Mouse (Mus musculus) forebrain, embryonic 11.5 days (tissue): ENCODE results near the gene Lrrk1. TPM values are rescaled to one million over a fixed set of nuclear protein-coding genes. Genes with fewer than 3 reads are reported as not detected.

Source experiments
- ATAC-seq: fragments of 200-750 bp; cut with Nextera tagmentation; replicated peaks from 2 replicates; pipeline ENCODE4 v1.8.0; 2017; ENCODE audit warnings: moderate TSS enrichment; ENCODE audit not compliant: low FRiP score
- DNase-seq: peaks from one replicate; pipeline ENCODE4 v3.0.0-alpha.2; 2017; ENCODE audit warnings: low spot score
- H3K27ac ChIP-seq: fragments of 300-500 bp; sonication (generic); 2 replicates; pipeline ENCODE4 v1.5.1; 2014; ENCODE audit warnings: low read depth, low read length
- H3K27me3 ChIP-seq: fragments of 300-500 bp; sonication (generic); 2 replicates; pipeline ENCODE4 v1.6.1; 2014; ENCODE audit warnings: mild to moderate bottlenecking, low read length, mixed read lengths; ENCODE audit not compliant: control insufficient read depth, insufficient read depth
- H3K36me3 ChIP-seq: fragments of 300-500 bp; sonication (generic); 2 replicates; pipeline ENCODE4 v1.6.1; 2014; ENCODE audit warnings: mild to moderate bottlenecking, low read length, moderate library complexity, mixed read lengths; ENCODE audit not compliant: control insufficient read depth, insufficient read depth
- H3K4me1 ChIP-seq: fragments of 300-500 bp; sonication (generic); replicated peaks from 2 replicates; pipeline ENCODE4 v1.6.1; 2014; ENCODE audit warnings: low read length, mixed read lengths; ENCODE audit not compliant: control insufficient read depth, insufficient read depth
- H3K4me2 ChIP-seq: fragments of 300-500 bp; sonication (generic); 2 replicates; pipeline ENCODE4 v1.6.1; 2014; ENCODE audit warnings: low read depth, mild to moderate bottlenecking, low read length, moderate library complexity, mixed read lengths; ENCODE audit not compliant: severe bottlenecking
- H3K4me3 ChIP-seq: fragments of 300-500 bp; sonication (generic); 2 replicates; pipeline ENCODE4 v1.5.1; 2014; ENCODE audit warnings: low read depth, low read length
- H3K9ac ChIP-seq: fragments of 300-500 bp; sonication (generic); 2 replicates; pipeline ENCODE4 v1.6.1; 2014; ENCODE audit warnings: low read length
- H3K9me3 ChIP-seq: fragments of 300-500 bp; sonication (generic); 2 replicates; pipeline ENCODE4 v1.6.1; 2016; ENCODE audit warnings: low read length, mixed read lengths; ENCODE audit not compliant: control insufficient read depth
- WGBS: fragments of 180-500 bp; shearing (Covaris S2); extraction: QIAGEN DNeasy Blood & Tissue Kit; methylation state at CpG from one replicate; pipeline ENCODE4 v1.1.7; 2014; 5-methylcytosine and 5-hydroxymethylcytosine counted together
- polyA plus RNA-seq: library from polyadenylated mRNA; unstranded; fragments of >200 nt; fragmentation: Nextera tagmentation; extraction: Ambion mirVana; gene quantifications from 2 replicates; pipeline ENCODE4 v1.2.1, GENCODE M21; 2014

Lrrk1 gene
- polyA plus RNA-seq, 1 experiment from 2014 or later = 3.3 TPM

- no peaks in the 10 kb centered on the region for H3K4me1 ChIP-seq
- no peaks in the 10 kb centered on the region for H3K9me3 ChIP-seq
- H3K4me2 ChIP-seq = no peak overlapping the region
- no peak for ATAC-seq
- H3K27me3 ChIP-seq = no peaks in the 10 kb centered on the region
- H3K27ac ChIP-seq = no peak overlapping the region
- 77% methylated on average over 3 of the region's 3 CpGs for WGBS
- DNase-seq = no peak
- H3K36me3 ChIP-seq = no peaks in the 10 kb centered on the region
- no peak overlapping the region for H3K4me3 ChIP-seq
- H3K9ac ChIP-seq = no peak overlapping the region
These were observed 62.6 kb downstream of the Lrrk1 start for GRCm38 (mm10) chr7:66325419-66326053.

GRCm38 (mm10) chr7:66323252-66324015 is 64.7 kb downstream of the Lrrk1 start:
- Histone ChIP-seq H3K4me2 (no peak overlapping the region), H3K27me3 (no peaks in the 10 kb centered on the region), H3K9me3 (no peaks in the 10 kb centered on the region), H3K4me3 (no peak overlapping the region), H3K4me1 (no peaks in the 10 kb centered on the region), H3K36me3 (no peaks in the 10 kb centered on the region), H3K27ac (no peak overlapping the region), H3K9ac (no peak overlapping the region)
- 79% methylated on average over 9 of the region's 9 CpGs for WGBS
- ATAC-seq = no peak
- DNase-seq = no peak

- ATAC-seq = no peak
- H3K9ac ChIP-seq = no peak overlapping the region
- H3K27ac ChIP-seq = no peak overlapping the region
- no peaks in the 10 kb centered on the region for H3K36me3 ChIP-seq
- H3K4me2 ChIP-seq = no peak overlapping the region
- WGBS = 66% methylated on average over 5 of the region's 5 CpGs
- no peak overlapping the region for H3K4me3 ChIP-seq
- H3K4me1 ChIP-seq = no peaks in the 10 kb centered on the region
- no peaks in the 10 kb centered on the region for H3K27me3 ChIP-seq
- DNase-seq = peak; percentile 67
- H3K9me3 ChIP-seq = no peaks in the 10 kb centered on the region
These were observed 67.2 kb downstream of the Lrrk1 start for GRCm38 (mm10) chr7:66320996-66321395.

- Histone ChIP-seq H3K9ac (no peak overlapping the region), H3K4me1 (no peaks in the 10 kb centered on the region), H3K27me3 (no peaks in the 10 kb centered on the region), H3K9me3 (no peaks in the 10 kb centered on the region), H3K4me3 (no peak overlapping the region), H3K27ac (no peak overlapping the region), H3K4me2 (no peak overlapping the region), H3K36me3 (no peaks in the 10 kb centered on the region)
- no peak for DNase-seq
- ATAC-seq = no peak
- WGBS = 85% methylated on average over 6 of the region's 6 CpGs
These were observed 70.0 kb downstream of the Lrrk1 start for GRCm38 (mm10) chr7:66318147-66318546.

GRCm38 (mm10) chr7:66310670-66311656 is 77.2 kb downstream of the Lrrk1 start:
- no peak for ATAC-seq
- Histone ChIP-seq H3K9ac (no peak overlapping the region), H3K4me2 (no peak overlapping the region), H3K4me3 (no peak overlapping the region), H3K27me3 (no peaks in the 10 kb centered on the region), H3K36me3 (no peaks in the 10 kb centered on the region), H3K4me1 (no peaks in the 10 kb centered on the region), H3K9me3 (no peaks in the 10 kb centered on the region), H3K27ac (no peak overlapping the region)
- DNase-seq = no peak
- 87% methylated on average over 26 of the region's 26 CpGs for WGBS

GRCm38 (mm10) chr7:66309950-66310669 is 78.0 kb downstream of the Lrrk1 start:
- Histone ChIP-seq H3K4me3 (no peak overlapping the region), H3K9me3 (no peaks in the 10 kb centered on the region), H3K4me2 (no peak overlapping the region), H3K36me3 (no peaks in the 10 kb centered on the region), H3K4me1 (no peaks in the 10 kb centered on the region), H3K27ac (no peak overlapping the region), H3K9ac (no peak overlapping the region), H3K27me3 (no peaks in the 10 kb centered on the region)
- ATAC-seq = no peak
- peak; percentile 86 for DNase-seq
- 45% methylated on average over 7 of the region's 7 CpGs for WGBS

GRCm38 (mm10) chr7:66309240-66309949 is 78.8 kb downstream of the Lrrk1 start:
- no peak for ATAC-seq

More at GRCm38 (mm10) chr7:66309240-66309949, 78.8 kb downstream of the Lrrk1 start:
- no peaks in the 10 kb centered on the region for H3K36me3 ChIP-seq
- DNase-seq = no peak
- no peak overlapping the region for H3K9ac ChIP-seq
- no peaks in the 10 kb centered on the region for H3K4me1 ChIP-seq
- no peak overlapping the region for H3K4me3 ChIP-seq
- H3K4me2 ChIP-seq = no peak overlapping the region
- no peaks in the 10 kb centered on the region for H3K9me3 ChIP-seq
- no peak overlapping the region for H3K27ac ChIP-seq
- WGBS = 72% methylated on average over 5 of the region's 5 CpGs
- no peaks in the 10 kb centered on the region for H3K27me3 ChIP-seq
